Mouse (Mus musculus) large intestine, adult 2 months (tissue): ENCODE data around the gene Trappc1. TPM values are rescaled to one million over a fixed set of nuclear protein-coding genes. Genes with fewer than 3 reads are reported as not detected.
A peak's percentile ranks its signal among the peaks of the same experiment; 100 is the strongest.

Source experiments
- DNase-seq: peaks from one replicate; pipeline ENCODE4 v3.0.0-alpha.2; 2012; ENCODE audit warnings: low read depth, low spot score
- WGBS: fragments of 180-500 bp; shearing (Covaris S2); methylation state at CpG from one replicate; pipeline ENCODE4 v1.1.7; 2018; 5-methylcytosine and 5-hydroxymethylcytosine counted together
- polyA plus RNA-seq: library from polyadenylated mRNA; depleted of rRNA; stranded (reverse); fragments of >200 nt; gene quantifications from 2 replicates; pipeline ENCODE4 v1.2.3, GENCODE M21; 2012

The Trappc1 gene
- polyA plus RNA-seq, 1 experiment: 65.6 TPM

DNA sequence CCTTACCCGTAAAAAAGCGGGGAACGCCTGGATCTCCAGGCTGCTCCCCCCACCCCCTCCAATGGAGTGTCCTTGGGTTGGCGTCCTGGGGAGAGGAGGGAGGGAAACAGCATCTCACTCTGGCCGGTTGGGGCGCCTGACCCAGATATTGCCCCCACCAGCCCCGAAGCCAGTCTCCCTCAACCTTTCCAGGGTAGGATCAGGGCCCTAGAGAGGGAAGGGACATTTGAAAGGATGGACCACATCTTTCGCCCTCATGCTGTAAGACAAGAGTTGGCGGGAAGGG is 3.3 kb downstream of the Trappc1 start:
- no peak for DNase-seq
- 40% methylated on average over 9 of the region's 9 CpGs for WGBS

DNA sequence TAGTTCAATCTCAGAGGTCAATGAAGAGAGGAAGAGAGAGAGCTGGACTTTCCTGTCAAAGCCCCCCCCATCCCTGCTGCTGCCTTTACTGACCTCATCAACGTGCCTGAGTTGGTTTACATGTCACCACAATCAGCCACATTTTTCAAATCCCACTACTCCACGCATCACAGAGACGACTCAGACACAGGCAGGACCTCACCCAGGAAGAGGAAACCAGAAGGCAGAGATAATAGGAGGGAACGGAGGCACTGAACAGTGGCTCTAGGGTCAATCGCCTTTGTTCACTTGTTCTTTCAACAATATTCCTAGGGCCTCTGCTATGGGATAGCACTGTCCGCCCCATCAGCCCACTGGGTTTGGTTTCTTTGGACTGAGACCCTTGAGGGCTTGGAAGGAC is 3.9 kb downstream of the Trappc1 start:
- WGBS: 64% methylated on average over 6 of the region's 6 CpGs
- no peak for DNase-seq

DNA sequence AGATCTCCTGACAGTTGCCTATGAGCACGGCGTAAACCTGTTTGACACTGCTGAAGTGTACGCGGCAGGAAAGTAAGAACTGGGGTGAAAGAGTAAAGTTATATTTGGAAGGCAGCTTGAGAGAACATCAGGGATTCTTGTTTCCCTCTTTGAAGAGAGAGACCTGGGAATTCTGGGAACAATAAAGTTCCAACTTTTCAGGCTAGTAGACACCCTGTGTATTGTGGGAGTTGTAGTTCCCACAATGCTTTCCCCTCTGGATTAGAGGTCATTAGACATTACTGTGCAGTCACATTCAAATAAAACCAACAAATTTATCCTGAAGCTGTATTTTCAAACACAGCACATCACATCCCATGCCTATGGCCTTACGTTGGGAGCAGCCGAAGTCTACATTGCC is 4.7 kb downstream of the Trappc1 start:
- no peak for DNase-seq
- 86% methylated on average over 6 of the region's 6 CpGs for WGBS

DNA sequence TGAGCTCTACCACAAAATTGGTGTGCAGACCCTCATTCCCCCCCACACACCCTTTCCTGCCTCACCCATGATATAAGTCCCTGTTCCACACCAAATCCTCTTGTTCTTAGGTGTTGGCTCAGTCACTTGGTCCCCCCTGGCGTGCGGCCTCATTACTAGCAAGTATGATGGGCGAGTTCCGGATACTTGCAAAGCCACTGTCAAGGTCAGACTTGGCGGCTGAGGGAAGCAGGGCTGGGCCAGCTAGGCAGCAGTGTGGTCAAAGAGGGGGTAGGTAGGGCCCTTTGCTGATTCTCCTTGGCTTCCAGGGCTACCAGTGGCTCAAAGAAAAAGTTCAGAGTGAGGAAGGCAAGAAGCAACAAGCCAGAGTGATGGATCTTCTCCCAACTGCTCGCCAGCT is 7.4 kb downstream of the Trappc1 start:
- WGBS: 91% methylated on average over 6 of the region's 6 CpGs
- DNase-seq: no peak

DNA sequence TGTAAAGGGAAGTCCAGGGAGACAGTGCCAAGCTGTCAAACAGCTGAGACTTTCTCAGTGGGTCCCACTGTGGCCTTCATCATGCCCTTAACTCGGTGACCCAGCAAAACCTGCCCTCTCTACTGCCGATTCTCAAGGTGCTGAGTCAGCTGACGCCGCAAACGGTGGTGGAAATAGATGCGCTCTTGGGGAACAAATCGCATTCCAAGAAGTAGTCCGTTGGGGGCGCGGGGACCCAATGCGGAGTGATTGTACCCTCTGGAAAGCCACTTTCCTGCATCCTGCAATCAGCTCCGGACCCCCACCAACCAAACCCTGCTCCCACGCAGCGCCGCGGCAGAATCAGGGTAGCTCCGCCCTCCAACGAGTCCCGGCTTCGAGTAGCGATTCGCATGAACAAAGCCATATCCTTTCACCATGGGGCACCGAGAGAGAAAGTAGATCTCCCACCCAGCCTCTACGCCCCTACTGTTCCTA is 8.2 kb downstream of the Trappc1 start:
- WGBS: 1% methylated on average over 24 of the region's 24 CpGs
- DNase-seq: no peak

DNA sequence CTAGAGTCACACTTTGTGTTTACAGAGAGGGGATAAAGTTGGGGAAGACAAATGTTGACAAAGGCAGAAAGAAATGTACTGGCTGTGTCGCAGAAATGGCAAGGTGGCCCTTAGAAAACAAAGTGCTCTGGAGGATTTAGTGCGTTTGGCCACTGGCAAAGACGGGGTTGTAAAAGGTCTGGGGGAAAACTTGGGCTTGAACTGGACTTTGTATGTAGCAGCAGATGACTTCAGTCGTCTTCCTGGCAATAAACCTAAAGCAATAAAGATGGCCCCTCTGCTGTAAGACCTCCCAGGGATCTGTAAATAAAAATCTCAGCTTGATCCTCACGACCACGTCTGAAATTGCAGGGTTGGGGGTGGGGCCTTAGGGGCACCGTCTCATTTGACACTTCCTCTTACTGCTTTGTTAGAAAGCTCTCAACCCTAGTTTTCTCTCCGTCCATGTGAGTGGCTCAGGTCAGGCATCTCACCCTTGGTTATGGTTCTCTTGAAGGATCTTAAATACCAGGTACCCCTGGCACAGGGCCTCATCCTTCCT is 9.0 kb downstream of the Trappc1 start:
- WGBS: 18% methylated on average over 8 of the region's 8 CpGs
- DNase-seq: no peak

DNA sequence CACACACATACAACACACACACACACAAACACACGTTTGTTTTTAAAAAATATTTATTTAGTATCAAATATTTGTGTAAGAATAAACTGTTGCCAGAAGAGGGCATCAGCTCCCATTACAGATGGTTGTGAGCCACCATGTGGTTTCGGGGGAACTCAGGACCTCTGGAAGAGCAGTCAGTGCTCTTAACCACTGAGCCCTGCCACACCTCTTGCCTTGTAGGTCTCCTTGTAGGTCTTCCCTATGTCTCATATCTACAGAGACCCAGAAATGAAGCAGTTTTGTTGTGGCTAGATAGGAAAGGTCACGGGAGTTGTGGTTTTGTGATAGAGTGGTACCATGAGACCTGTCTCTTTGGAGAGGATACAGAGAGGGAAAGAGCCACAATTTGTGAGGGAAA is 10.1 kb downstream of the Trappc1 start:
- no peak for DNase-seq
- WGBS: 59% methylated on average over 3 of the region's 3 CpGs

DNA sequence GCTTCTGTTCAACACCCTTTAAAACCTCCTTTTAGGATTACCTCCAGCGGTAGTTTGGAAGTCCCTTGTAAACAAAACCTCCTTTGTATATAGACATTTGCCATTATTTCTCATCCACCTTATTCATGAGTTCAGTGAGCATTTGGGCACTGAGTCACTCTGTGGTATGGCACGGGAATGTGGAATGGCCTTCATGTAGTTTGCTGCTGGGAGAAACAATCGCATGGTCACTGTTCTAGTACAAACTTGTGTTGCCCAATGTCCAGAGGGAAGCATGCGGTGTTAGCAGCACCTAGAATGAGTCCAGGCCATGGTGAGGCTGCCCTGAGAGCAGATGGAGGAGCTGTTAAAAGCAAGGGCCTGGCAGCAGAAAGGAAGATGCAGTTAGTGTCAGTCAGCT is 11.0 kb downstream of the Trappc1 start:
- 62% methylated on average over 4 of the region's 4 CpGs for WGBS

DNA sequence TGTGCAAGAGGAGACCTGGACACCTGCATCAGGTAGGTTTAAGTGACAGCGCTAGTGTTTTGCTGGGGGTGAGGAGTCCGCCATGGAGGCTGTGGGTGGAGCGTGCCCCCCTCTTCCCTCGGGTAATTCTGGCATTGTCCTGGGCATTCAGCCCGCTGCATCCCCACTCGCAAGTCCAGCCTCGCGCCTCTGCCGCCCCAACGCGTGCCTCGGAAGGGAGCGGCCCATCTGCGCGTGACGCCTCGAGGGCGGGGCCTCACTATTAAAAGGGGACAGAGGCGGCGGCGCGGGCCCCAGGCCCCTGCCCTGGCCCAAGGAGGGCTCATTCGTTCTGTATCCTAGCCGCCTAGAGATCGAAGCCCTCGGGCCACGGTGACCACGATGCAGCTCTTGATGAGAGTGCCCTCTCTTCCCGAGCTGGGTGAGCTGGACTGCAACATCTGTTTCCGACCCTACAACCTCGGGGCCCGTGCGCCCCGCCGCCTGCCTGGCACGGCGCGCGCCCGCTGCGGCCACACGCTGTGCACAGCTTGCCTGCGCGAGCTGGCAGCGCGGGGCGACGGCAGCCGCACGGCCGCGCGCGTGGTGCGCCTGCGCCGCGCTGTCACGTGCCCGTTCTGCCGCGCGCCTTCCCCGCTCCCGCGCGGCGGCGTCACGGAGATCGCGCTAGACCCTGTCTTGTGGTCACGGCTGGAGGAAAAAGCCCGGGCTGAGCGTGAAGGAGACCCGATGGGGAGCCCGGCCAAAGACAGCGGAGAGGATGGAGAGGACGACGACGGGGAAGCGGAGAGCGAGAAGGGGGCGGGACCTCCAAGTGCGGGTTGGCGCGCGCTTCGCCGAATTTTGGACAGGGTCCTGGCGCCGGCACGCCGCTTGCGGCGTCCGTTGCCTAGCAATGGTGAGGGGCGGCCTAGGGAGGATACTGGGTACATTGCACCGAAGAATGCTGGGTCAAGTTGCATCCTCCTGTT is 16.7 kb downstream of the Trappc1 start, which contains the start of gene Rnf227:
Rnf227 (plus strand) TSS at position 301 of the 971 bp plus-strand sequence.
- no peak for DNase-seq
- 2% methylated on average over 99 of the region's 99 CpGs for WGBS

More for the DNA sequence above, 11.0 kb downstream of the Trappc1 start:
- DNase-seq: no peak

DNA sequence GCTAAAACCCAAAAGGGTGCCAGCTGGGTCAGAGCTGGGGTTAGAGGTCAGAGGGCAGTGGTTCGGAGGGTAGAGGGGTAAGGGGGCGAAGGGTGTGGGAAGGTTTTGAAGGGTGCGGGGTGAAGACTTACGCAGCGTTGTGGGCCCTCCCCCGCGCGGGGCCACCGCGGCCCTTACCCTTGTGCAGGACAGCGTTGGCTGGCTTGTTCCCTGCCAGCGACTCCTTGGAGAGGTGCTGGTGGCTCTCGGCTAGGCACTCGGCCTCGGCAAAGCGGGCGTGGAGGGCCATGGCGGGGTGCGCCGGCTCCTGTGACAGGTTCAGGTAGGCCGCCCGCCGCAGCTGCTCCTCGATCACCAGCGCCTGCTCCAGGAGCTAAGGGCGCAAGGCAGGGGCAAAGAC is 22.7 kb downstream of the Trappc1 start:
- WGBS: 92% methylated on average over 25 of the region's 26 CpGs
- DNase-seq: no peak

DNA sequence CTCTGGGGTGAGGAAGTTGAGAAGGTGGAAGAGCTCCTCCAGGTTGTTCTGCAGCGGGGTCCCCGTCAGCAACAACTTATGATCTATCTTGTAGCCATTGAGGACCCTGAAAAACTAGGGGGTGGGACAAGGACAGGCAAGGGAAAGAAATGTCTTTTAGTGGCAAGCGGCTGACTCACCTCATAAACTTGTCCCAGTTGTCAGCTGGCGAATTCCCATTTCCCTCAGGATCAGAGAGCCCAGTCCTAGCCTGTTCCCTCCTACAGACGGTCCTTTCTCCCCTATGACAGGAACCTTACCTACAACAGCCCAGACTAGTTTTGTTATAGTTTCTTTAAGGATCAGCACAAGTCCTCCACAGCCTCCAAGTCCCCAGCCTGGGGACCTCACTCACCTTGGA is 32.8 kb downstream of the Trappc1 start:
- no peak for DNase-seq
- WGBS: 89% methylated on average over 5 of the region's 5 CpGs

DNA sequence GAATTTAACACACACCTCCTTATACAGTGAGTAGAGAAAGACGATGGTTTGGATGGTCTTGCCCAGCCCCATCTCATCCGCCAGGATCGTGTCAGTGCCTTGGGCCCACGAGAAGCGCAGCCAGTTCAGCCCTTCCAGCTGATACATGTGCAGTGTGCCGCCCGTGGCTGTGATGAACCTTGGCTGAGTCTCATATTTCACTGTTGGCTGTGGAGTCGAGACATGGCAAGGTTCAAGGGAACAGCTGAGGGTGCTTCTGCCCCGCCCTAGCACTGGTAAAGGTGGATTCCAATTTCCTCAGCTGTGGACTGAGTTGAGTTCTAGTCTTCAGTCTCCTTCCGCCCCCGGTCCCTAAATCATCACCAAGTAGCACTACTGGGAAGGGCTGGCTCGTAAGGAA is 33.9 kb downstream of the Trappc1 start:
- WGBS: 80% methylated on average over 12 of the region's 12 CpGs
- DNase-seq: no peak

DNA sequence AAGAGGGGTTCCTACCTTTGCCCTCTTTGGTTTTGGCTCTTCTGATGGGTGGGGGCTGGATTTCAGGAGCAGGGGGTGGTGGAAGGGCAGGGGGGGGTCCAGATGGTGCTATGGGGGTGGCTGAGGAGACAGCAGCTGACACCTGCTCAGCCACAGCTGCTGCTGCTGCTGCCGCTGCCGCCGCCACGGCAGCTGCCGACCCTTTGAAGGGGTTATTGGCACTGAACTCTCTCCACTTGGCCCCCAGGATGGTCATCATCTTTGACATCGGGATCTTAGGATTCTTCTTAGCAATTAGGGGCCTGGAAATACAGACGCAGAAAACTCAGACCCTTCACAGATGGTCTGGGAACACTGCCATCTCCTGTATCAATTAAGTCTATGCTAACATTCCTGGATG is 38.2 kb downstream of the Trappc1 start:
- no peak for DNase-seq
- WGBS: 77% methylated on average over 7 of the region's 7 CpGs

DNA sequence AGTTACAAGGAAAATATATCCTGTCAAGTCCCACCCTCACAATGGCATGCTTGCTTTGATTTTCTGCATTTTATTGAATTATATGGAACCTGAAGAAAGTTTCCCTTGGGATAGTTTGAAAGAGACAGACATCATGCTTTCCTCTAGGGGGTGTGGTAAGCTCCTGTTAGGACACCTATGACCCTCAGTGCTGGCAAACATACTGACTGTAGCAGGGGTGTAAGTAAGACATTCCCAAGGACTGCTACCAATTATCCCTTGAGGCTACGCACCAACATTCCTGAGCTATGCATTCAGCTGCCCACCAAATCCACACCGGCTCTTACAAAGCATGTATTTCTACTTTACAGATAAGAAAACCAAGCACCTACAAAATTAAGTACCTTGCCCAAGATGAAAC is 38.7 kb downstream of the Trappc1 start:
- WGBS: 97% methylated on average over 2 of the region's 2 CpGs
- no peak for DNase-seq

DNA sequence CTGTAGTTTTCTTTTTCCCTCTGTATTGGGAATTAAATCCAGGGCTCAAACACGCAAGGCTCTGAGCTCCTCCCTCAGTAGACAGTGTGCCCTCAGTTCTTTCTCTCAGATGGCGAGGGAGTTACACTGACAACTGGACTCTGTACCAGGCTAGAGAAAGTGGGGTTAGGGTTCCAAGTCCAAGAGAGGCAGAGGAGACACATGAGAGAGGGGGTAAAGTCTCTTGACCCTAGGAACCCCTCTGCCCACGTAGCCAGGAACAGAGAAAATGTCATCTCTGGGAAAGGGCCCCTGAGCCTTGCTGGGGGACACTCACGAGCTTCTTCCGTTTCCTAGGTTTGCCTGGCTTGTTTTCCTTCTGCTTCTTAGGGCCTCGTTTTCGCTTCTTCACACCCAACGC is 40.6 kb downstream of the Trappc1 start:
- DNase-seq: no peak
- WGBS: 10% methylated on average over 8 of the region's 8 CpGs

DNA sequence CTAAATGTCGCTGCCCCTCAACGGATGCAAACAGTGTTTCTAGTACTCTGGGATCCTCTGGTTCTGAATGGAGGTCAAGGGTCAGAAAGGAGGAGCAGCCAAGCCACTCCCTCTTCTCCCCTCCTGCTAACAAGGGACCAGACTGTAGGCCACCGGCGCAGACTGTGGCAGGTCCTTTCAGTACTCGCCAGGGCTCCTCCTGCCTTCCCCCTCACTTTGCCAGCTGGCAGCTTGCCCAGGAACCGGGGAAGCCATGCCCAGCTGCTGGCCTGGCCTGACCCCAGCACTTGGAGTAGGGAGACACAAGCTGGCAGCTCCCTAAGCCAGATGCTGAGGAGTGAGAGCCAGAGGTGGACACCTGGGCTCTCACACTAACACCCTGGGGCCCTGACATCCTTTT is 41.1 kb downstream of the Trappc1 start:
- DNase-seq: peak; percentile 96
- 2% methylated on average over 6 of the region's 6 CpGs for WGBS

DNA sequence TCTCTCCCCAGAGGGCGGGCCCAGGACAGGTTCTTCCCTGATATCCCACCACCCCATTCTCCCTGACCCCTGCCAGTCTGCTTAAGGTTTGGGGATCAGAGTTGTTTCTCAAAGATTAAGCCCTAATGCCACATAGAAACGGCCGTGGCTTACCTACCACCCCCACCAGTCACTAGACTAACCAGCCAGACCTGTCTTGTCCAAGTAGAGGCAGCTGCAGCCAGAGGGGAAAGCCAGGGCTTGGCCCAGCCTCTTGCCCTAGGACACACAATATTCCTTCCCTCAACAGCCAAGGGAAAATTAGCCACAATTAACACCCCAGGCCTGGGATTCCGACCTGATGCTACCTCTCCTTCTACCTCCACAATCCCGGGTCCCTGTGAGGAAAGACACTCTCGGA is 41.9 kb downstream of the Trappc1 start:
- 14% methylated on average over 6 of the region's 6 CpGs for WGBS
- peak; percentile 35 for DNase-seq

DNA sequence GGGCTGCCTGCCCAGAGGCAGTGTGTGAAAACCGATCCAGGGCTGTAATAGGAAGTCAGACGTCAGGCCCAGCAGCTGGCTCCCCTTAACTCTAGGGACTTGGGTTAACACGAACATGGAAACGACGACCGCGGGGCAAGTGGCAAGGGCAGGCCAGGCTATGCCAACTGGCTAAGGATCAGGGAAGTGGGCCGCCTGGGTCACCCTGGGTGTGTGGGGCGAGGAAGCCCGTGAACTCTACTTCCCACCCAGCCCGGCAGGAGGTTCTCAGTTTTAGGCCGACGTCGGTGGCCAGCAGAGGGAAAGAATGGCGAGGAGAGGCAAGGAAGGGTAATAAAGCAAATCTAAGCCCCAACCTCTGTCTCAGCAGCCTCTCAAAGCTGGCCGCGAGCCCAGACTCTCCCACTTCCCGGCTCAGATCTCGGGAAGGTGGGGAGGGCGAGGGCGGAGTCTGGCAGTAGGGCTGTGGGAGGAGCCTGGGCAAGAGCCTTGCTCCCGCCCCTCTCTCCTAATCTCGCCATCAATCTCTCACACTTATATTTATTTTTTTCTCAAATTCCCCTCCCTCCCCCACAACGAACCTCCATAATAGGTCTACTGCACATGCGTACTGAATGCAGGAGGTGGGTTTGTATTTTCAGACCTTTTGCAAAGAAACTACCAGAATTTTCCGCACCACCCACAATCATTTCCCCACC is 42.5 kb downstream of the Trappc1 start:
- WGBS: under 1% methylated on average over 26 of the region's 26 CpGs
- DNase-seq: peak; percentile 91

DNA sequence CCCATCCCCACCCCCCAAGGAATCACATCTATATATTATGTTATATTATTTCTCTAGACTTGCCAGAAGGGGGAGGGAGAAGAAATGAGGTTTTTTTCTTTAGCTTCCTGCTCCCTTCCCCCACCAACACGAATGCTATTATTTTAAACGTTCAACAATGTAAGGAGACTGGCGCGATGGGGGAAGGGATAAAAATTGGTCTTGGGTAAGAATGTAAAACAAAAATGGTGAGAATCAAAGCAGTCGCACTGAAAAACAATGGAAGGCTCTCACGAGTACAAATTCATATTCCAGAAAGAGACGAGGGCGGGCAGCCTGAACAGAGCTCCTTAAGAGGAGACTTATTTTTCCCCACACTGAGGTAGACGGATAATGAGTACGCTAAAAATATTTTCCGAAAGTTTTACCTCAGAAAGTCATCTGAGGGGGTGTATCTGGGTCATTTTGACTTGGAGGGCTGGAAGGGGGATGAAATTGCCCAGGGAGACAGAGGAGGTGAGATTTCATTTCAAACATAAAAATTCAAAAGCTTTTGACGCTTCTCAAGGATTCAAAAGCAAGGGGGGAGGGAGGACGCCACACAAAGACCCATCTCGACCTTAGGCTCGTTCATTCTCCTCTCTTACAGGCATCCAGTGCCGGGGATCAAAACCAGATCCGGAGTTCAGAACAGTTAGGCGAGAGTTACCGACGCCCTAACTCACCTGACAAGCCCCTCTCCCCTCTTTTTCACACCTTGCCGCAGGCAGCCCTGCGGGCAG is 43.3 kb downstream of the Trappc1 start:
- WGBS: under 1% methylated on average over 22 of the region's 22 CpGs
- peak; percentile 39 for DNase-seq
